Mouse (Mus musculus): ENCODE data around the gene Ear6.
A peak's percentile ranks its signal among the peaks of the same experiment; 100 is the strongest.

Gene Ear6

GRCm38 (mm10) chr14:51895071-51895470 lies 41.6 kb downstream of the Ear6 start:
- no peak for DNase-seq

DNA sequence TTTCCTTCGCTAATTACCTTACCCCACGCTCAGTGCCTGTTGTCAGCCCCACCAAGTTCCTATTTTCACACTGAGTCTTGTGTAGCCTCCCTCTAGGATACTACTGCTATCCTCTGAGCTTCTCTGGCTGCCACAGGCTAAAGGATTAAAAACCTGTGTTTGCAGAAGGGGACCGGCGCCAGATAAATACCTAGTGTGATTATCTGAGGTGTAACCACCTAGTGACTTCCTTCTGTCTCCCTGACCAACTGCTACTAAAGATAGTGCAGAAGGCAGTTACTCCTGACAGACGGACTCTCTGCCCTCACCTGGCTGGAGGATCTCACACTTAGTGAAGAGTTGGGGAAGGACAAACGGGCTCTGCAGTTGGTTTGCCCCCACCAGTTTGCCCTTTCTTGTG lies 42.5 kb downstream of the Ear6 start:
- DNase-seq, result no peak

GRCm38 (mm10) chr14:51896539-51897170 lies 43.2 kb downstream of the Ear6 start:
- DNase-seq, result no peak

GRCm38 (mm10) chr14:51899351-51899750 lies 45.9 kb downstream of the Ear6 start:
- DNase-seq, result no peak

- peak; percentile 62 to 67 for DNase-seq
Observed at GRCm38 (mm10) chr14:51902806-51903710, 49.6 kb downstream of the Ear6 start.

- DNase-seq, result no peak
Observed at GRCm38 (mm10) chr14:51903782-51904181, 50.3 kb downstream of the Ear6 start.

All from lung, adult 18-20 months (tissue).